ENCODE assay signal across 10 mouse cellular contexts in the genomic region with DNA sequence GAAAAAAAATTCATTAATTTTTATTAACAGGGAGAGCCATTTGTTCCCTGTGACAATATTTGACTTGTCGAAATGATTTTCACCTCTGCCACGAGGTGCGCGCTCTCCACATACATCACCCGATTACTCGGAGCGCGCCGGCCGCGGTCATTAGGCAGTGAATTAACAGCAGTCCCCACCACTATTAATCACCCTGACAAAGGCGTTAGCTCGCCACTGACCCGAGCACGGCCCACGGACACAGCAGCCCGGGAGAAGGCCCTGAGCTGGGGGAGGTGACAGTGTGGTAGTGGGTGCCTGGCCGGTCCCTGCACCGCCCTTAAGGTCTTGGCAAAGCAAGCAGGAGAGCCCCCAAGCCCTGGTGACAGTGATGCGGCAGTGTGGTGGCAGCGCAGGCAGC.
DNase-seq lines count a peak whose midpoint lies in the region; ATAC-seq lines count a peak whose summit lies in the region.
"Had no signal": no experiment of that assay in that cellular context is flagged by ENCODE, and none has a peak within 500 bp of the region (broad histone marks: within the 10 kb centered on the region; RNA-seq: fewer than 3 reads in every experiment).

No protein-coding gene starts in this region.

- 42% methylated on average over 21 of the region's 21 CpGs for WGBS in heart, embryonic 10.5 days
- WGBS in hindbrain, embryonic 15.5 days, result 13% methylated on average over 21 of the region's 21 CpGs
- WGBS in midbrain, embryonic 15.5 days, result 24% methylated on average over 21 of the region's 21 CpGs

- no peak overlapping the region for H3K9ac ChIP-seq in hindbrain, embryonic 15.5 days
- H3K9ac ChIP-seq in midbrain, embryonic 15.5 days, result no peak overlapping the region
- H3K9ac ChIP-seq: lung, embryonic 15.5 days had no signal

- H3K4me1 ChIP-seq in heart, embryonic 10.5 days, result peaks cover 93% of the 10 kb centered on the region
- peaks cover 42% of the 10 kb centered on the region for H3K4me1 ChIP-seq in hindbrain, embryonic 15.5 days (replicated peaks)
- peaks cover 36% of the 10 kb centered on the region for H3K4me1 ChIP-seq in midbrain, embryonic 15.5 days

- no peak overlapping the region for H3K4me3 ChIP-seq in heart, embryonic 10.5 days
- H3K4me3 ChIP-seq in hindbrain, embryonic 15.5 days, result no peak overlapping the region
- no peak overlapping the region for H3K4me3 ChIP-seq in midbrain, embryonic 15.5 days
- H3K4me3 ChIP-seq: lung, embryonic 15.5 days had no signal

- H3K27me3 ChIP-seq in heart, embryonic 10.5 days (ENCODE audit: insufficient read depth, poor library complexity, severe bottlenecking), result peaks cover 12% of the 10 kb centered on the region; the same call in 1 of the 2 replicates
- peaks cover 22% of the 10 kb centered on the region; the same call in 1 of the 2 replicates for H3K27me3 ChIP-seq in hindbrain, embryonic 15.5 days
- H3K27me3 ChIP-seq in midbrain, embryonic 15.5 days (replicated peaks), result peaks cover 14% of the 10 kb centered on the region

- DNase-seq in heart, embryonic 10.5 days (ENCODE audit: low spot score), result no peak
- no peak for DNase-seq in heart, postnatal 36 days
- DNase-seq in embryo, embryonic 10.5 days (ENCODE audit: low spot score), result peak; percentile 66
- no peak for DNase-seq in cerebellum, adult 11 months
- DNase-seq in urinary bladder, adult 2 months (ENCODE audit: low spot score), result no peak
- DNase-seq in lung, adult 18-20 months, result no peak

- H3K27ac ChIP-seq in heart, embryonic 10.5 days, result peak overlapping the region; percentile 88
- 0 out of 2 replicates have a peak overlapping the region, but pooled peaks have one; percentile 19 for H3K27ac ChIP-seq in hindbrain, embryonic 15.5 days (replicated peaks)
- no peak overlapping the region for H3K27ac ChIP-seq in midbrain, embryonic 15.5 days
- H3K27ac ChIP-seq: lung, embryonic 15.5 days had no signal

- no peaks in the 10 kb centered on the region for H3K36me3 ChIP-seq in heart, embryonic 10.5 days
- no peaks in the 10 kb centered on the region for H3K36me3 ChIP-seq in hindbrain, embryonic 15.5 days
- H3K36me3 ChIP-seq in midbrain, embryonic 15.5 days (replicated peaks), result no peaks in the 10 kb centered on the region
- H3K36me3 ChIP-seq: lung, embryonic 15.5 days had no signal

- peak overlapping the region; percentile 27; the same call in 1 of the 2 replicates for H3K4me2 ChIP-seq in hindbrain, embryonic 15.5 days
- peak overlapping the region; percentile 31 for H3K4me2 ChIP-seq in midbrain, embryonic 15.5 days
- H3K4me2 ChIP-seq: lung, embryonic 15.5 days had no signal

- intact Hi-C loops in heart, postnatal 36 days (cut with DNase I), result loop anchor here (5.0 kb wide), 1 partner anchor 93 kb away; a partner anchor contains a TSS

- ATAC-seq in hindbrain, embryonic 15.5 days (ENCODE audit: low FRiP score, low read depth), result peak; percentile 33; the same call in 1 of the 2 replicates
- ATAC-seq in midbrain, embryonic 15.5 days (replicated peaks), result no peak
- ATAC-seq: Patski had no signal

- H3K9me3 ChIP-seq in heart, embryonic 10.5 days, result no peaks in the 10 kb centered on the region
- no peaks in the 10 kb centered on the region for H3K9me3 ChIP-seq in hindbrain, embryonic 15.5 days
- no peaks in the 10 kb centered on the region for H3K9me3 ChIP-seq in midbrain, embryonic 15.5 days
- H3K9me3 ChIP-seq: lung, embryonic 15.5 days had no signal
